Mouse (Mus musculus): Measurements from ENCODE around the gene Sik1.
"Not testable (repeated sequence)": the region's sequence is repeated elsewhere in the genome, so short reads cannot be mapped to it uniquely, and the experiment has no call there.

Gene Sik1

DNA sequence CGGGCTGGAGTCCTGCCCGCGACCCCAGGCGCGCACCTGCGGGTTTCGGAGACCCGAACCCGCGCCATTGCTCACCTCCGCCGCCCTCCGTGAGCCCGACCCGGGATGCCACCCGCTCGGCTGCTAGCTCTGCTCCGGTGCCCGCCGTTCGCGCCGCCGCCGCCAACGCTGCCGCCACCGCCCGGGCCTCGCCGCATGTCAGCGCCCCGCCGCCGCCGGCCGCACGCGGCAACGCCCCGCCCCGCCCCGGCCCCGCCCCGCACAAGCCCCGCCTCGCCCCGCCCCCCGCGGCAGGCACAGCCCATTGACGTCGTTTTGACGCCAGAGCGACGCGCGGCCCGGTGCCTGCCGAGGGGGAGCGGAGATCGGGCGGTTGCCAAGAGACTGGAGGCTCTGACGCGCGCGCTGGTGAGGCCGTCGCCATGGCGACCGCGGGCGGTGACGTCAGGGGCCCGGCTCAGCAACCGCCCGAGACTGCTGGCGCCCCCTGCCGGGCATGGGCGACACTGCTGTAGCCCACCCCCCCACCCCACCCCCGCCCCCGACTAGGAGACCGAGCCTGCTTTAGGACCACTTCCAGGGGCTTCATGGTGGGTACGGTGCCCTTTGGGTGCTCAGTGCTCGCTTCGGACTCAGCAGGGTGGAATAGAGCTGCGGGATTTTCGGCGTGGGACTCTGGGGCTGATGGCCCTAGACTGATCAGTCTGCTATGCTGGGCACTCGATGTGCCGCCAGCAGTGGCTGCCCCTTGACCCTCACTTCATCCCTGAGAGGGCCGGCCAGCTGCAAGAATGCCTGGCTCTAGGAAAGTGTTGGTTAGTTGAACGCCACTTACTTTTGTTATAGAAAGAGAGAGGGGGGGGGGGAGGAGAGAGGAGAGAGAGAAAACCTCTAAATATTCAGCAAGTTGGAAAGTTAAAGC is at the start of gene Sik1:
Sik1 (minus strand) TSS at position 208 of the 922 bp plus-strand sequence.
- peak; percentile 98 for DNase-seq (ENCODE audit: extremely low spot score, low spot score)

DNA sequence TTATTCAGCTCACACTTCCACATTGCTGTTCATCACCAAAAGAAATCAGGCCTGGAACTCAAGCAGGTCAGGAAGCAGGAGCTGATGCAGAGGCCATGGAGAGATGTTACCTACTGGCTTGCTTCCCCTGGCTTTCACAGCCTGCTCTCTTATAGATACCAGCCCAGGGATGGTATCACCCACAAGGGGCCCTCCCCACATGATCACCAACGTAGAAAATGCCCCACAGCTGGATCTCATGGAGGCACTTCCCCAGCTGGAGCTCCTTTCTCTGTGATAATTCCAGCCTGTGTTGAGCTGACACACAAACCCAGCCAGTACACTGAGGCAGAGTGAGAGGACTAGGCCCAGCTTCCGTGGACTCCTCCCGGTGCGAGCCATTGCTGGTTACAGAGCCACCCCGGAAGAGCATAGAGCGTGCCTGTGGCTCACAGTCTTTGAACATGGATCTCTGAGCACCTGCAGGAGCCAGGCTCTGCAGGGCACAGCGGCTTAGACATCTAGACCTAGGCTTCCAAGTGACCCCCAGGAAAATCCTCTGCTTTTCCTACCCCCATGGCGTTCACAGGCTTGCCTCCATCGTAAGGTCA is 49.7 kb upstream of the Sik1 start:
- no peak for DNase-seq (ENCODE audit: extremely low spot score, low spot score)

DNA sequence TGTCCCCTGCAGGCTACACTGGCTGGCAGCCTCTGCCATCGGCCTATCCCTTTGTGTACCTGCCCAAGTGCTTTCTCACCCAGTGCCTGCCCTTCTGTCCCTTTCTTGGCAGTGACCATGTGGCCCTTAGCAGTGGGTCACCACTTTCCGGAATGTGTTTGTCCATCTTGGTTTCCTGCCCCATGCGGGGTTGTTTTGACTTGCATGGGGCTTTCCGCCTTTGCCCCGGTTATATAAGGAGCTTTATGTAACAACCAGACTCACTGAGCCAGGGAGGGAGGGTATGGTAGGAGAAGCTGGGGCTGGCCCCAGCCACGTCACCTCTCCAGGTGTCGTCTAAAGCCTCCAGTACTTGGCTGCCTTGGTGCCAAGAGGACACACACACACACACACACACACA is 48.4 kb upstream of the Sik1 start:
- DNase-seq (ENCODE audit: extremely low spot score, low spot score) = no peak

DNA sequence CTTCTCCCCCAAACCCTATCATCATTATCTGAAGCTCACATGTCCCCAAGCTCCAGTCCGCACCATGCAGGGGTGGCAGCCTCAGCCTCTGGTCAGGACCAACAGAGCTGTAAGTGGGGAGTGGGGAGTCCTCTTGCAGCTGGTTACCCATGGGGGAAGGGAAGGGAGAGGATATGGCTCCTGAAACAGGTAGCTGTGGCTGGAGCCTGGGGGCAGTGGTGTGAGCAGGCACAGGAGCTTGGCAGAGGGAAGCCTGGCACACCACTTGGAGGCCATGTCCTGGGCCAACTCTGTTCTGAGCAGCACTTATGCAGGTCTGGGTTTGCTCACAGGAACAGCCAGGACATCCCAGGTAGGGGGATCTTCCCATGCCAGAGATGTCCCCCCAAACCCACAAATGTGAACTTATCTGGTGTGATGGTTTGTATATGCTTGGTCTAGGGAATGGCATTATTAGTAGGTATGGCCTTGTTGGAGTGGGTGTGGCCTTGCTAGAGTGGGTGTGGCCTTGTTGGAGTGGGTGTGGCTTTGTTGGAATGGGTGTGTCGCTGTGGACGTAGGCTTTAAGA is 47.1 kb upstream of the Sik1 start:
- no peak for DNase-seq (ENCODE audit: extremely low spot score, low spot score)

DNA sequence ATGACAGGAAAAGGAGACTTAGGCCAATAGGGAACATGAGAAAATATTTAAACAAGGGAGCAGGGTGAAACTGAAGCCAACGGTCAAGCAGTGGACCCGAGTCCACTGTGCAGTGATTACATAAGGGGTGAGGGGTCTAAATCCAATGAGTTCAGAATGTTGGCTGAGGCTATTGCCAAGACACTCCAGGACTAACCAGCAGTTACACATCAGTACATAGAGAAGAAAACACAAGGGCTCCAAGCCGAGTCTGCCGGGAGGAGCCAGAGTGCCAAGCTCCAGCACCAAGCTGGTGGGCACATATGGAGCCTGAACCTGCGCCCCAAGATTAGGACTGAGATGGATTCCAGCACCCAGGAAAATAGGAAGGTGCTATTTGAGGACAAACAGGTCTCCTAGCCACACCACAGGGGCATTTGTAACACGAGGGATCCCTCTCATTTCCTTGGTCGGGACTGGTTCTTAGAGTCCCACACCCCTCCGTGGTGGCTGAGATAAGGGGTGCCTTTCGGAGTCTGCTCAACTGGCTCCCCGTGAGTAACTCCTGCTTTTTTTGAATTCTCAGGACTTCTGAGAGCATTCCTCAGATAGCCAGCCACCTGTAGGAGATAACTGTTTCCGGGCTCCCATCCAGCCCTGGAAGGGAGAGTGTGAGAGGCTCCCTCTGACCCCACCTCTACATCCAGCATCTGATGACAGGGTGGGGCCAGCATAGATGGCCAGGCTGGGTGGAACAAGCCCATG is 46.0 kb upstream of the Sik1 start:
- no peak for DNase-seq (ENCODE audit: extremely low spot score, low spot score)

DNA sequence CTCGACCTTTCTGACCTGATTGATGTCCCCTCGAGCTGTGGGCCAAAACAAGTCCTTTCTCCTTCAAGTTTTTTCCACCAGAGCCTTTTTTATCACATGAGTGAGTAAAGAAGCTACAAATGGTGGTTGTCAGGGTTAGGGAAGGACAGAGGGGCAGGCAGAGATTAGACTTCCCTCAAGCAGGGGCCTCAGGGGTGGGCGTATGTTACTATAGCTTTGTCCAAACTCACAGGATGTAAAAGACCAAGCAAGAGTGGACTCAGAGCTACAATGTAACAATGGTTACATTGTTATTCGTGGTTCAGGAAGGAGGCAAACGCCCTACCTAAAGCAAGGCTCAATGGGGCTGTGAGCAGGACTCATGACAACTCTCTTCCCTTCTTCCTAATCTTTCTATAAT is 43.3 kb upstream of the Sik1 start:
- no peak for DNase-seq (ENCODE audit: extremely low spot score, low spot score)

DNA sequence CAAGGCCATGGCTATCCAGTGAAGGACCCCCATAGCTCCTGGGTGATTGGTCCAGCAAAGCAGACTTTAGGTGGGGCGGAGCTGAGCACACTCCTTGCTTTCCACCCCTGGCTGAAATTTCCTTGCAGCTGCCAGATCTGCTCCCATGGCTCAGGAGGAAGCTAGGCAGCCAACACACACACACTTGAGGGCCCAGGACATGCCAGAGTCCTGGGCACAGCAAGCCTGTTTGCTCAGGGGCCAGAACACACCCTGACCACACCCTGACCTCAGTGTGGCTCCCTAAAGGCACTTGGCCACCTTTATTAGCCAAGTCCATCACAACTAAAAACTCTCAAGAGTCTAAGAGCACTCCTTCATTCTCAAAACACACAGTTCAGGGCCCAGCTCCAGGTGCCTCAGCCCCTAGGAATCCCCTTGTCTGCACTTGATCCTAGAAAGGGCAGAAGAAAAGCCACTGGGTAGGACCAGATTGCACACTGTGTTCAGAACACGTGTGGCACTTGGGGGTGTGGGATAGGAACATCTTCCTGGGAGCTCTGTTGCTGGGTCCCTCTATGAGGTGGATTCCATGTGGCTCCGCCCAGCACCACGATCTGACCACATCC is 41.7 kb upstream of the Sik1 start:
- DNase-seq (ENCODE audit: extremely low spot score, low spot score) = no peak

DNA sequence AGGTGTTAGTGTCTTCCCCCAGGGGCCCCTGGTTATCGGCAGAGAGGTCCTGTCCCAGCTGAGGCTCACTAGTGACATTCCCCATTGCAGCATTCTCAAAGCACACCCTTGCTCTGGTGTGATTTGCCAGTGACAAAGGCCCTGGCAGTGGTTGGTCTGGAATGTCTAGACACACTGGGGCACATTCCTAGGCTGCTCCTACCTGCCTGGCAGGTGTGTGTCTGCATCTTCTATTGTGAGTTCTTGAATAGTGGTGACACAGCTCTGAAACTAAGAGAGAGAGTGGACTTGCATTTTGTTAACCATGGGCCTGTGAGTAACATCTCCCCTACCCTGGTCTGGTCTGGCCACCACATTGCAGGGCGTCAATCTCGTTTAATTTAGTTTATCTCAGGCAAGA is 41.1 kb upstream of the Sik1 start:
- DNase-seq (ENCODE audit: extremely low spot score, low spot score) = no peak

DNA sequence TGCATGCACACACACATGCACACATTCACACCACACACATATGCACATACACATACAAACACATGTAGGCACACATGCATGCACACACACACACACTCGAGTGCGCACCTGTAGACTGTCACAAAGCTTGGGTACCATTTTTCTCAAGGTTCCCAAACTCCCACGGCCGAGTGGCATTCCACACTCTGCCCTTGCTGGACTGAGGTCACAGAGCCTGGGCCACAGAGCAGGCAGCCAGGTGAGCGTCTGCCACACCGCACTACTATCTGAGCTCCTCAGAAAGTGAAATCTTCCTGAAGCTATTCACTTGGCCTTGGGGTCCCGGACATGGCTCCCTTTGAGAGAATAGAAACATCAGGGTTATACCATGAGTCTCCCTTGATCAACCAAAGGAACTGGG is 40.7 kb upstream of the Sik1 start:
- DNase-seq (ENCODE audit: extremely low spot score, low spot score) = no peak

DNA sequence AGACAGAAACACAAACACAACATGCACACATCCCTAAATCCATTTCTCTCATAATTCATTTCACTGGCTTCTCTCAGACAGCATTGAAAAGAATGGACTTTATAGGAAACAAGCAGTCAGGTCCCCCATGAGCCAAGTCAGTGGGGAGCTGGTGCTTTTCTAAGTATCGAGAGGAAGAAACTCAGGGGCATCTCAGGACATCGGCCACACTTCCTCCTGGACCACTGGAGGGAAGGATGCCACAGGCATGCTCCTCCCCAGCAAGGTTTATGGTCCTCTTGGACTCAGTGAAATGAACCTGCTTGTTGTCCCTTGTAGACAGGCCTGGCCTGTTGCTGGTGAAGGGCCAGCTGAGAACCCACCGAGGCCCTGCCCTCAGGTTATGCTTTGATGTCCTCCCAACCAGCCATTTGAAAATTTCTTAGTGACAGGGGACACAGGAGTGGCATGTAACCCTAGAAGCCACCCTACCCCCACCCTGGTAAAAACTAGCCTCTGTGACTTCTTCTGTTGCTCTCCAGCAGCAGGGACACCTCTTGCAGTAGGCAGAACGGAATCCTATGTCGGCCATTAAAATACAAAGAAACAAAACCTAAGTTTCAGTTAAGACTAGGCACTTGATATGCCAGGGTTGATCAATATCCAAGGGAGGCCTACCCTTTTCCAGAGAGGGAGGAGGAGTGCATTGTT is 37.9 kb upstream of the Sik1 start:
- no peak for DNase-seq (ENCODE audit: extremely low spot score, low spot score)

DNA sequence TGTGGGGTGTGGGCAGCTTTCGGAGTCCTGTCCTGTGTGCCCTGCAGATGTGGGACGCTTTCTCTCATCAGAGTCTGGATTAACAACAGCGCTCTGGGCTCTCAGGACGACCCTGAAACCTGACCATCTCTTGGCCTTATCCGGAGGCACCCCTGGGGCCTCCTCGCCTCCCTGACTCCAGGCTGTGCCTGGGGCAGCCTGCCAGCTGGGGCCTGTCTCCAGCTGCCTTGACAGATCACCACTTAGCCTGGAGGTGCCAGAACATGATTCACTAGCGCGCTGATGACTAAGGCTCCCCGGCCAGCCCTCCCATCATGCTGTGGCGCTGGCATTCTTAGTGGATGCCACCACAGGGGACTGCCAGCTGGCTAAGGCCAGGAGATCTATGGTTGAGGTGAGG is 37.1 kb upstream of the Sik1 start:
- peak; percentile 59 for DNase-seq (ENCODE audit: extremely low spot score, low spot score)

DNA sequence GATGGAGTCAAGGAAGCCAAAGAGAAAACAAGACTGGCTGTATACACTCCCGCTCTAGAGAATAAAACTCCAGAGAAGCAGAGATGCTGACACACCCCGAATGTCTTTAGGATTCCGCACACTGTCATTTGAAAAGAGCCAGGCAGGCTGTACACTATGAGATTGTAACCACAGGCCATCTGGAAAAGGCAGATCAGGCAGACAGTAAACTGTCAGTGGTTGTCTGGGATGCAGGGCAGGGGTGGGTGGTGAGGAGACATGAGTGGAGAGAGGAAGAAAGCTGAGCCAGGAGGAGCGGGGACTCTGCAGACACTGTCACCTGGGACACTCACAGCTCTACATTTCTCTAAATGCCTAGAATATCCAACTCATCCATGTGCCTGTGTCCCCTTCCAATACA is 36.3 kb upstream of the Sik1 start:
- DNase-seq (ENCODE audit: extremely low spot score, low spot score) = no peak

DNA sequence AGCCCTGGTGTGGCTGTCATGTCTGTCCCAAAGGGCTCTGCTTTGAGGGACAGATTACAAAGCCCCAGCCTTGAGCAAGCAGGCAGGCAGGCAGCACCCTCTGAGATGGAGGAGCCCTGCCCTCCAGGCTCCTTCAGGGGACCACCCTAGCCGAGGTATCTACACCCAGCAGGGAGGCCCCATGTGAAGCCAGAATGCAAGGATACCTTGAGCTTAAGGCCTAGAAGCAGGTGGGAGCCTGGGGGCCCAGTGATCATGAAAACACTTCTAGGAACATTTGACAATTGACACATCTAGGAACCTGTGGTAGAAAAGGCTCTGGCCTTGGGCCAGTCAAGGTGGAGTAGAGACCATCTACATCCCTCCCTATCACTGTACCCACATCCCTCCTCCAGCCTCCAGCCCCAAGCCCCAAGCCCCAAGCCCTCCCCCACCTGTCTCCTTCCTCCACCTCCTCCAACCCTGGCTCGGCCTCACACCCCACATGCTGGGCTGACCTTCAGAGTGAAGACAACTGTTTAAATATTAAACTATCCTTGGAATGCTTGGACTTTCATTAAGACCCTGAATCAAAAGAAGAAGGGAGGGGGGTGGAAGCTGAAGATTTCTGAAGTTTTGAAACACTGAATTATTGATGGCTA is 34.8 kb upstream of the Sik1 start:
- no peak for DNase-seq (ENCODE audit: extremely low spot score, low spot score)

DNA sequence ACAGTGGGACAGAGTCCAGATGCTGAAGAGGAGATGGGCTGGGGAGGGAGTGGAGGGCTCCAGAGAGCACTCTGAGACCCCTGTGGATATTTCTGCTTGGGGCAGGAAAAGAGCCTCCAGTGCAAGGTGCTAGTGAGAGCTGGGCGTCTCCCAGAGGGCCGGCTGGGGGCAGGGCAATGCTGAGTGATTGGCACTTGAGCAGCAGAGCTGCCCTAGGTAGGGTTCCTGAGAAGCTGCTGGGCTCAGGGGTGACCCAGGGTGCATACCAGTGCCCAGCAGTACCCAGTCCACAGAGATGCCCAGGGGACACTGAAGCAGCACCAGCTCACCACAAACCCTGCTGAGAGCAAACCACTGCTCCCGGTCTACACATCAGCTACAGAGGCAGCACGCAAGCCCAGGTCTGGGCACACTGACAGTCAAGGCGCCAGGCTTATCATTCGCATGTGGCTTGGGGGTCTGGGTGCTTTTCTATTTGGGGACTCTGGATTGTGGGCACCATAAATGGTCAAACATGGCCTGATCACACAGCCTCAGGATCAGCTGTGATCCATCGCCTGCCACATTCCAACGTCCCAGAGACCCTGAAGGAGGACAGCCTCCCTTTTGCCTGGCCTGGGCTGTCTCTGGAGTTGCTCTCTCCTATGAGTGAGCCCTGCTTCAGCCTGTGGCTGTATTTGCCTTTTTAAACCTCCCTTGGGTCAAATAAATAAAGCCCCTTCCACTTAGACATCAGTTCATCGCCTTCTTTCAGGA is 34.0 kb upstream of the Sik1 start:
- no peak for DNase-seq (ENCODE audit: extremely low spot score, low spot score)

DNA sequence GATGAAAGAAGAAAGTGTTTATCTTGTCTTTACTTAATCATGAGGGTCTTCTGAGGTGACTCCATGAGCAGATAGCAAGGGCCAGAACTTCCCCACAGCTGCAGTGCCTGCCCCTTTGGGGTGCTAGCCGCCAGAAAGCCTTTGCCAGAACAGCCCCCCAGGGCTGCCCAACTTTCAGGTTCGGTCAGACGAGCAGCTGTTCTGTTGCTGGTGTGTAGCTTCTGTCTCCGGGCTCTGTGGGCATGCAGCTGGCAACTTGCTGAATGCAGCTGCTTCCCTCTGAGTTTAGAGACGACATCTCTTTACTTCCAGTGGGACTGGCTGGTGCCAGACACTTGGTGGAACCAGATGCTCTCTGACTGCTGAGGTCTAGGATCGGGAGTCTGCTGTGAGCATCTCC is 32.9 kb upstream of the Sik1 start:
- DNase-seq (ENCODE audit: extremely low spot score, low spot score) = no peak

DNA sequence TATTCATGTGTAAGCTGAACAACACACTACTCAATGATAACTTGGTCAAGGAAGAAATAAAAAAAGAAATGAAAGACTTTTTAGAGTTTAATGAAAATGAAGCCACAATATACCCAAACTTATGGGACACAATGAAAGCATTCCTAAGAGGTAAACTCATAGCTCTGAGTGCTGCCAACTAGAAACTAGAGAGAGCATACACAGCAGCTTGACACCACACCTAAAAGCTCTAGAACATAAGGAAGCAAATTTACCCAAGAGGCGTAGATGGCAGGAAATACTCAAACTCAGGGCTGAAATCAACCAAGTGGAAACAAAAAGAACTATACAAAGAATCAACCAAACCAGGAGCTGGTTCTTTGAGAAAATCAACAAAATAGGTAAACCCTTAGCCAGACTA is 29.1 kb upstream of the Sik1 start:
- DNase-seq (ENCODE audit: extremely low spot score, low spot score) = not testable (repeated sequence)

DNA sequence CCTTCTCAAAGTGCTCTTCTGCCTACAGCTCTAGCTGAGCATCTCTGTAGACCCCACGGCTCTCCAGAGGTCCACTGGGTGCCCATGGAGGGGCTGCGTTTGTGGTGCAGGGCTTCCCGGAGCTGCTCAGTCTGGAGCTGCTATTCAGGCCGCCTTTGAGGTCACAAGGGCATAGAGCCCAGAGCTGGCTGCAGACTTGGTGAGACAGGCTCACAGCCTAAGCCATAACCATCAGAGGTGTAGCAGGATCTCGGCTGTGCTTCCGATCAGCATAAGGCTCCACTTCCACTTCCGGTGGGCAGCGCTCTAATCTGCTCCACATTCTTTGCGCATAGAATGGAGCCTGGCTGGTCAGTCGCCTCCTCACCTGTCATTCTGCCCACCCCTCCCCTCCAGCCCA is 23.8 kb upstream of the Sik1 start:
- no peak for DNase-seq (ENCODE audit: extremely low spot score, low spot score)

DNA sequence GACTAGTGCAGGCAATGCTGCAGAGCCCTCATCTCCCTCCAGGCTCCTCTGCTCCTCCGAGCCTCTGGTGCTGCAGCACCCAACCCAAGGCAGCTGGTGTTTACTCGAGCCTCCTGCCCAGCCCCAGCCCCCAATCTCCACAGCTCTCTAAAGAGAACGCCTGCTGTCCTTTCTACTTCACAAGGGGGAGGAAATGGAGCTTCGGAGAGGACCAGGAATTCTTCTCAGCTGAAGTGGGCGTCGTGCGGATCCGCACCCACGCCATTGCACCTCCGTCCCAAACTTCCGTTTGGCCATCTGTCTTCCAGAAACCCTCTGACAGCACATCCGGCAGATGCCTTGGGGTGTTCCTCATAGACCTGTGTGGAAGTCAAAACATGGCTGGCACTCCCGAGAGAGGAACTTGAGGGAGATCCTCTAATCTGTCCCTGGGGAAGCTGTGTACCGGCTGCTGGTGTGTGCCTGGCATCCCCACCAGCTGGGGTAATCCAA is 22.1 kb upstream of the Sik1 start:
- no peak for DNase-seq (ENCODE audit: extremely low spot score, low spot score)

DNA sequence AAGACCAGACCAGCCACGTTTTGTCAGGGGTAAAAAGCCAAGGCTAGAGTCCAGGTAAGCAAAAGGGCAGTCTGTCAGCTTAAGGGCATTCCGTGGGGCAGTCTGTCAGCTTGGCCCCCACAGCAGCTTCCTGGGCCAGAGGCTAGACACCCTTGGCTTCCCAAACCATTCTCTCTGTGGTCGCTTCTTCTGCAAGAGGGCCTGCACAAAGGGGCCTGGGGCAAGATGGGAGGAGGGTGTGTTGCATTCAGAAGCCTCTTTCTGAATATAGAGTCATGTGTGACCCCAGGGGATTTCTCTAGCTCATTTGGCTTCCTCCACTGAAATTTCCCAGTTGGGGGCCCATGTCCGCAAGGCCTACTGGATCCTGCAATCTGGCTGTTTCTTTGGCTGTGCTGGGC is 21.6 kb upstream of the Sik1 start:
- DNase-seq (ENCODE audit: extremely low spot score, low spot score) = no peak

DNA sequence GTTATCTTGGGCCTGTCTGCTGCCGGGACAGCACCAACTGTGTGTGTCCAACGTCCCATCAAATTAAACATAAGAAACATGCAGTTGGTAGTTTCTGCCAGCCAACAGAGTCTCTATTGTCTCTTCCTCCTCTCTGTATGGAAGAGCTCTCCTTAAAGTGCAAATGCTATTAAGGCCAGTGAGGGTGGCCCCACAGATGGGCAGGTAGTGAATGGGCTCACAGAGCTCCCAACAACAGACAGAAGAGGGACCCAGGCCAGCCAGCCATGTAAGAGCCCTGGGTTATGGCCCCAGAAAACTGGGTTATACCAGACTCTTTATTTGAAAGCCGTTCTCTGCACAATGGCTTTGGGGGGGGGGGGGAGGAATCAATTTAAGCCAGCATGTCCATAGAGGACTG is 21.2 kb upstream of the Sik1 start:
- no peak for DNase-seq (ENCODE audit: extremely low spot score, low spot score)

All from neural tube, embryonic 10.5 days (tissue).